Mouse (Mus musculus): ENCODE data around the gene Enpp1. TPM values are rescaled to one million over a fixed set of nuclear protein-coding genes. Genes with fewer than 3 reads are reported as not detected.

The Enpp1 gene
- polyA plus RNA-seq, 1 experiment from 2014 or later, result 0.62 TPM

DNA sequence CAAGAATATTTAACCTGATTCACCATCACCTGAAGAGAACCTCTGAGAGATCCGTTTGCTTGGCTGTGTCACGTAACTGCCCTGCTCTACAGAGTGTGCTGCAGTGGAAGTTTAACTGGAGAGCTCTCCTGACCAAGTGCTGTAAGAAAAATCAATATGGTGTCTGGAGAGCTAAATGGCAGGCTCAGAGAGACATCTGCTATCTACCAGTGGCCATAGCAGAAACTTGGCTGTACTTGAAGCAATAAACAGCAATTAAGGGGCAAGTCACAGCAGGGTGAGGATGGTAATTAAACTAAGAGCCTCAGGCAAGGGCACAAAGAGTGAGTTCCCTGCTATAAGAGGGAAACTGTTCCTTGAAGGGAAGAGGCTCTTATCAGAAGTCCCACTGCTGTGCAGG lies 9.3 kb downstream of the Enpp1 start:
- H3K4me1 ChIP-seq, result 0 out of 2 replicates have a peak, but pooled peaks cover 3% of the 10 kb centered on the region
- H3K27ac ChIP-seq (replicated peaks), result no peak overlapping the region
- H3K9me3 ChIP-seq, result no peaks in the 10 kb centered on the region
- WGBS, result 75% methylated on average over 2 of the region's 2 CpGs
- no peaks in the 10 kb centered on the region for H3K36me3 ChIP-seq (replicated peaks)
- DNase-seq (ENCODE audit: low spot score), result no peak
- H3K4me3 ChIP-seq, result no peak overlapping the region
- H3K27me3 ChIP-seq (replicated peaks; ENCODE audit: low read depth, poor library complexity, severe bottlenecking), result no peaks in the 10 kb centered on the region

DNA sequence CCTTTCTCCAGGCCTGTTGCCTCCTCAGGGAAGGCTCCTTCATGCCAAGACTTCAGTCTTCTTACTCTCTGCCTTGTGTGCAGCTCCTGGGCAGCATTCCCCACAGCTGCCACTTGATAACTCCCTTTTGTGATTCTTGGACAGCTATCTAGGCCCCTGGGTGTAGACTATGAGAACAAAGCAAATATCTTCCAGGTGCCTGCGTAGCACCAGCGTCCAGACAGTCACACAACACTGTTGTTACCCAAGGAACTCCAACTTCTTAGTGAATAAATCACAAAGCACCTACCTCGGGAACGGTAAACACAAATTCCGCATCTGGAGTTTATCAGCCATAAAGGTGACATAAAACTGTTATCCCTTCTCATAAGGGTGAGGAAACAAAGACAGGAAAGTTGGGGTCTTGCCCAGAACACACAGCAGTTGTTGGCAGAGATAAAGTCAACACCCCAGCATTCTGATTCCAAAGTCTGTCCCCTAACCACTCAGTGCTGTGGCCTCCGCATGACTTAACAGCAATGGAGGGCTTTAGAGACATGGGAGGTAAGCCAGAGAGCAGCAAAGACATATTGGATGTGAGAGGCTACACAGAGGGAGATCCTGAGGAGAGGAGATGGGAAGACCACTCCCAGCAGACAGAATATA lies 13.7 kb downstream of the Enpp1 start:
- no peak for DNase-seq (ENCODE audit: low spot score)
- 0 out of 2 replicates have a peak, but pooled peaks cover 3% of the 10 kb centered on the region for H3K4me1 ChIP-seq
- no peaks in the 10 kb centered on the region for H3K9me3 ChIP-seq
- no peaks in the 10 kb centered on the region for H3K27me3 ChIP-seq (replicated peaks; ENCODE audit: low read depth, poor library complexity, severe bottlenecking)
- H3K36me3 ChIP-seq (replicated peaks), result no peaks in the 10 kb centered on the region
- H3K4me3 ChIP-seq, result no peak overlapping the region
- 81% methylated on average over 6 of the region's 6 CpGs for WGBS
- H3K27ac ChIP-seq (replicated peaks), result no peak overlapping the region

DNA sequence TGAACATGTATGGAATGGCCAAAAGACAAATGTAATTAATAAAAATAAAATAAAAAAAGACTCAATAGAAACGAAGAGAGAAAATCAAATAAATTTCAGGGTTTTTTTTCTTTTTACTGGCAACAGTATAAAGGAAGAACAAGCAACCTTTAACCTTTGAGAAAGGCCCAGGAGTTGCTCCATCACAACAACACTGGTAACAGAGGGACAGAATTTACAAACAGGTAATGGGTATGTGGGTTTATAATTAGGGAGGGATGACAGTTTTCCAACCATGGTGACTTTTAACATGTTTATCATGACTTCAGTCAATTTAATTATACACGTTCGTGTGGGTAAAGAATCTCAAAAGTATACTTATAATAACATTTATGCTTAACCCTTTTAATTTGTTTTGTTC lies 15.2 kb downstream of the Enpp1 start:
- H3K36me3 ChIP-seq (replicated peaks), result no peaks in the 10 kb centered on the region
- no peak for DNase-seq (ENCODE audit: low spot score)
- H3K4me3 ChIP-seq, result no peak overlapping the region
- no peak overlapping the region for H3K27ac ChIP-seq (replicated peaks)
- H3K27me3 ChIP-seq (replicated peaks; ENCODE audit: low read depth, poor library complexity, severe bottlenecking), result no peaks in the 10 kb centered on the region
- no peaks in the 10 kb centered on the region for H3K9me3 ChIP-seq
- no peaks in the 10 kb centered on the region for H3K4me1 ChIP-seq
- 87% methylated on average over 3 of the region's 3 CpGs for WGBS

DNA sequence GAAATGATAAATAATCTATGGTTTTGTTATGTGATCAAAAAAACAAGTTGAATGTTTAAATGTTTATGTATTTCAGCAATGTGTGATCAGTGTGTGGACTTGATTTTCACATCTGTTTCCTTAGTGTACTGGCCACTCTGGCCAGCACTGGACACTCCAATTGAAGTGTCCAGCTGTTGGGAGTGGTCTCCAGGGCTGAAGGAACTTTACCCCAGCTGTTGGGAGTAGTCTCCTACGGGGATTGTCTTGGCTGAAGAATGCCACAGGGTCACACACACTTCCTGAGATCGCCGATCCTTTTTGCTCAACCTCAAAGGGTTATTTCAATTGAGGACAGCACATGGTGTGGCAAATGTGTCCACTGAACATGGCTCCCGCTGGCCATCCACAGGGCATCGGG lies 16.2 kb downstream of the Enpp1 start:
- no peaks in the 10 kb centered on the region for H3K27me3 ChIP-seq (replicated peaks; ENCODE audit: low read depth, poor library complexity, severe bottlenecking)
- no peaks in the 10 kb centered on the region for H3K9me3 ChIP-seq
- DNase-seq (ENCODE audit: low spot score), result no peak
- no peak overlapping the region for H3K27ac ChIP-seq (replicated peaks)
- no peaks in the 10 kb centered on the region for H3K4me1 ChIP-seq
- no peaks in the 10 kb centered on the region for H3K36me3 ChIP-seq (replicated peaks)
- no peak overlapping the region for H3K4me3 ChIP-seq
- WGBS, result 71% methylated on average over 5 of the region's 5 CpGs

GRCm38 (mm10) chr10:24682518-24683104 lies 29.3 kb downstream of the Enpp1 start:
- 0 out of 2 replicates have a peak, but pooled peaks cover 2% of the 10 kb centered on the region for H3K9me3 ChIP-seq
- H3K36me3 ChIP-seq (replicated peaks), result no peaks in the 10 kb centered on the region
- DNase-seq (ENCODE audit: low spot score), result no peak
- no peaks in the 10 kb centered on the region for H3K4me1 ChIP-seq
- no peaks in the 10 kb centered on the region for H3K27me3 ChIP-seq (replicated peaks; ENCODE audit: low read depth, poor library complexity, severe bottlenecking)
- WGBS, result 88% methylated on average over 7 of the region's 7 CpGs
- H3K4me3 ChIP-seq, result no peak overlapping the region
- H3K27ac ChIP-seq (replicated peaks), result no peak overlapping the region

GRCm38 (mm10) chr10:24677681-24678080 lies 34.3 kb downstream of the Enpp1 start:
- Histone ChIP-seq H3K4me3 (no peak overlapping the region), H3K27ac (replicated peaks) (no peak overlapping the region), H3K27me3 (replicated peaks; ENCODE audit: low read depth, poor library complexity, severe bottlenecking) (no peaks in the 10 kb centered on the region), H3K9me3 (no peaks in the 10 kb centered on the region), H3K4me1 (no peaks in the 10 kb centered on the region), H3K36me3 (replicated peaks) (no peaks in the 10 kb centered on the region)
- DNase-seq (ENCODE audit: low spot score), result no peak
- WGBS, result 90% methylated on average over 18 of the region's 18 CpGs

DNA sequence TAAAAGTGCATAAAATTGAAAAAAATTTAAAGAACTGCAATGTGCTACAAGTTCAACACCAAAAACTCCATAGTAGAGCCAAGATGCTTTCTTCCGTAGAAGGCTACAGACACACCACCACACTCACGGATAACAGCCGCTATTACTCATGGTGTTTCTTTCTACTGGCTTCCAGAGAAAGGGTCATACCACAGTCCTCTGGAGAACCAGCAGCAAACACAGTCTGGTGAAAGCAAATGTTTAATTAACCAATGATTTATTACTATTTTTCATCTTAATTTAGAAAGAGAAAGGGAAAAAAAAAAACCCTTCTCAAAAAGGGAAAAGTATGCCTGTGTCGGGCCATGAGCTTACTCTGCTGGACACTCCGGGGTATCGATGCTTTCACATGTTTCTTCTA lies 37.7 kb downstream of the Enpp1 start:
- no peaks in the 10 kb centered on the region for H3K9me3 ChIP-seq
- no peaks in the 10 kb centered on the region for H3K27me3 ChIP-seq (replicated peaks; ENCODE audit: low read depth, poor library complexity, severe bottlenecking)
- no peak for DNase-seq (ENCODE audit: low spot score)
- H3K4me3 ChIP-seq, result no peak overlapping the region
- no peaks in the 10 kb centered on the region for H3K4me1 ChIP-seq
- WGBS, result 95% methylated on average over 6 of the region's 6 CpGs
- no peak overlapping the region for H3K27ac ChIP-seq (replicated peaks)
- no peaks in the 10 kb centered on the region for H3K36me3 ChIP-seq (replicated peaks)

- Histone ChIP-seq H3K27me3 (replicated peaks; ENCODE audit: low read depth, poor library complexity, severe bottlenecking) (no peaks in the 10 kb centered on the region), H3K36me3 (replicated peaks) (no peaks in the 10 kb centered on the region), H3K27ac (replicated peaks) (no peak overlapping the region), H3K9me3 (no peaks in the 10 kb centered on the region), H3K4me3 (no peak overlapping the region), H3K4me1 (no peaks in the 10 kb centered on the region)
- DNase-seq (ENCODE audit: low spot score), result no peak
- WGBS, result 93% methylated on average over 2 of the region's 2 CpGs
Observed at GRCm38 (mm10) chr10:24672948-24673347, 39.0 kb downstream of the Enpp1 start.

DNA sequence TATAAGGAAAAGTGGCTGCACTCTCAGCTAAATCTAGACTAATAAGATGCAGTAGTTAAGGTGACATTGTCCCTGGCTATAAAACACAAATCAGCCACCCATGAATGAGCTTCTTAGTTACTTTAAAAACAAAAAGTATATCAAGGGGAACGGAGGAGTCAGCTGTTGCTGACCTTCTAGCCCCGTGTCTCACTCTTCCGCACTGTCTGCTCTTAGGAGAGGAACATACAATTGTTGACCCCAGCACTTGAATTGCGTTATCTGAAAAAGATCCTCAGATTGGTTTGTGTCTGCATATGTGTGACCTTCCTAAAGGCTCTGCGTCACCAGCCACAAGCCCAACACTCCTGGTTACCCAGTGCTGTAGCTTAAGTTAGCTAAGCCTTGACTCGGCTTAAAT lies 41.4 kb downstream of the Enpp1 start:
- Histone ChIP-seq H3K4me3 (no peak overlapping the region), H3K27ac (replicated peaks) (no peak overlapping the region), H3K36me3 (replicated peaks) (no peaks in the 10 kb centered on the region), H3K27me3 (replicated peaks; ENCODE audit: low read depth, poor library complexity, severe bottlenecking) (no peaks in the 10 kb centered on the region), H3K9me3 (no peaks in the 10 kb centered on the region), H3K4me1 (no peaks in the 10 kb centered on the region)
- WGBS, result 87% methylated on average over 6 of the region's 6 CpGs
- DNase-seq (ENCODE audit: low spot score), result no peak

GRCm38 (mm10) chr10:24650990-24651569 lies 60.9 kb downstream of the Enpp1 start:
- no peaks in the 10 kb centered on the region for H3K36me3 ChIP-seq (replicated peaks)
- no peak overlapping the region for H3K27ac ChIP-seq (replicated peaks)
- no peak for DNase-seq (ENCODE audit: low spot score)
- no peaks in the 10 kb centered on the region for H3K9me3 ChIP-seq
- no peak overlapping the region for H3K4me3 ChIP-seq
- 91% methylated on average over 11 of the region's 11 CpGs for WGBS
- no peaks in the 10 kb centered on the region for H3K27me3 ChIP-seq (replicated peaks; ENCODE audit: low read depth, poor library complexity, severe bottlenecking)
- H3K4me1 ChIP-seq, result no peaks in the 10 kb centered on the region

DNA sequence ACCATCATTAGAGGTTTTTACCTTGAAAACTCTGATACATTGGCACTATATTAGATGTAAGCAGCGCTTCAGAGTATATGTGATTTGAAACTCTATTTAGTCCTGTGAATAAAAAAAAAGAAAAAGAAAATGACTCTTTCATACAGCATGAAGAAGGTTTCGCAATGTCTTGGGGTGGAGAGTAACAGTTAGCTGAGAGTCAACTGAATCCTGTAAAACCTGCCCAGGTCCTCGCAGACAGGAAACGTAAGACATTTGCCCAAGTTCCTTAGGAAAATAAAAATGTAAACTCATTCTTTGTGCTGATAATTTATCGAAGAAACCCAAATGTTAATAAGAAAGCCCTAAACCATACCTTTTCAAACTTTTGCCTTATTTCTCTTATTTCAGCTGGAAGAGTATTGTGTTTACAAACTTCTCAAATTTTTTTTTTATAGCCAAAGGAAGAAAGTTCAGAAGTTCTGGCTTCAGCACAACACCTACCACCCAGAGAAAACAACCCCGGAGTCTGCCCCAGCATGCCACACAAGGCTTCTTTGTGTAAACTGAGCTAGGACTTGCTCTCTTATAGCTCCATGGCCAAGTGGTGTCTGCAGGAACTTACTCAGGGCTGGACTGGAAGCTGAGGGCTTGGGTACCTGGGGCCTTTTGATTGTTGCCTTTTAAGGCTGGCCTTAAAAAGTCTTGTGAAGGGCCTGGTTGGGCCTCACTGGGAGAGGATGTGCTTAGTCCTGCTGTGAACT lies 63.8 kb downstream of the Enpp1 start:
- no peaks in the 10 kb centered on the region for H3K36me3 ChIP-seq (replicated peaks)
- DNase-seq (ENCODE audit: low spot score), result no peak
- no peaks in the 10 kb centered on the region for H3K9me3 ChIP-seq
- no peaks in the 10 kb centered on the region for H3K27me3 ChIP-seq (replicated peaks; ENCODE audit: low read depth, poor library complexity, severe bottlenecking)
- no peak overlapping the region for H3K27ac ChIP-seq (replicated peaks)
- H3K4me3 ChIP-seq, result no peak overlapping the region
- H3K4me1 ChIP-seq, result no peaks in the 10 kb centered on the region
- 75% methylated on average over 6 of the region's 6 CpGs for WGBS

GRCm38 (mm10) chr10:24645169-24645568 lies 66.8 kb downstream of the Enpp1 start:
- Histone ChIP-seq H3K4me3 (no peak overlapping the region), H3K9me3 (no peaks in the 10 kb centered on the region), H3K27ac (replicated peaks) (no peak overlapping the region), H3K4me1 (peaks cover 6% of the 10 kb centered on the region; the same call in 1 of the 2 replicates), H3K27me3 (replicated peaks; ENCODE audit: low read depth, poor library complexity, severe bottlenecking) (no peaks in the 10 kb centered on the region), H3K36me3 (replicated peaks) (no peaks in the 10 kb centered on the region)
- WGBS, result 91% methylated on average over 8 of the region's 8 CpGs
- DNase-seq (ENCODE audit: low spot score), result no peak
